Mouse (Mus musculus) CH12.LX (cell line): Measurements from ENCODE around the gene Ssh2. TPM values are rescaled to one million over a fixed set of nuclear protein-coding genes. Genes with fewer than 3 reads are reported as not detected.
A peak's percentile ranks its signal among the peaks of the same experiment; 100 is the strongest.

Experiments
- DNase-seq: peaks from one replicate; pipeline ENCODE4 v3.0.0-alpha.2; 2013; ENCODE audit errors: extremely low read depth
- H3K27ac ChIP-seq: 2 replicates; pipeline ENCODE4 v1.5.1; 2012; ENCODE audit warnings: low read depth, mild to moderate bottlenecking, control low read depth, moderate library complexity; ENCODE audit not compliant: insufficient read depth
- H3K27me3 ChIP-seq: replicated peaks from 2 replicates; pipeline ENCODE3; 2012; ENCODE audit warnings: inconsistent platforms
- H3K36me3 ChIP-seq, 2 experiments: replicated peaks in 1 of 2; 2 replicates each; pipeline versions ENCODE3 to v1.6.1; 2012; ENCODE audit warnings: inconsistent platforms in 1 of 2, low read length in 1 of 2, mild to moderate bottlenecking in 1 of 2, mixed read lengths in 1 of 2, moderate library complexity in 1 of 2; ENCODE audit not compliant: control insufficient read depth in 1 of 2, insufficient read depth in 1 of 2
- H3K4me1 ChIP-seq, 2 experiments: 2 replicates each; pipeline ENCODE4 v1.6.1; 2012; ENCODE audit warnings: inconsistent platforms in 1 of 2, moderate library complexity in 1 of 2; ENCODE audit not compliant: insufficient read depth in 2 of 2, control insufficient read depth in 1 of 2
- H3K4me2 ChIP-seq: 2 replicates; pipeline ENCODE4 v1.6.1; 2012; ENCODE audit warnings: low read depth, mild to moderate bottlenecking, control low read depth; ENCODE audit not compliant: poor library complexity, insufficient read depth, severe bottlenecking
- H3K4me3 ChIP-seq, 3 experiments: fragments of 150-350 bp in 1 of 3; sonication (generic) in 1 of 3; replicated peaks in 1 of 3; 2 replicates each; pipeline versions ENCODE3 to v1.5.1; 2011 to 2012; ENCODE audit warnings: low read depth in 2 of 3, low read length in 2 of 3, mild to moderate bottlenecking in 2 of 3, moderate library complexity in 2 of 3, control low read depth in 1 of 3, improper control_type of control experiment in 1 of 3, inconsistent platforms in 1 of 3, mixed read lengths in 1 of 3; ENCODE audit not compliant: poor library complexity in 1 of 3
- H3K79me2 ChIP-seq: replicated peaks from 2 replicates; pipeline ENCODE4 v1.6.1; 2012; ENCODE audit warnings: mild to moderate bottlenecking, moderate library complexity; ENCODE audit not compliant: control insufficient read depth, poor library complexity, insufficient read depth, severe bottlenecking; ENCODE audit errors: extremely low read depth
- H3K9ac ChIP-seq: 2 replicates; pipeline ENCODE4 v1.6.1; 2012; ENCODE audit warnings: low read depth, mild to moderate bottlenecking, control low read depth, moderate library complexity; ENCODE audit not compliant: insufficient read depth
- H3K9me3 ChIP-seq: replicated peaks from 2 replicates; pipeline ENCODE3; 2012; ENCODE audit warnings: low read length, inconsistent platforms, mixed read lengths
- CHD1 ChIP-seq: IDR thresholded peaks from 2 replicates; pipeline ENCODE4 v1.6.1; 2012; ENCODE audit warnings: low read depth, low read length, improper control_type of control experiment, inconsistent platforms
- CHD2 ChIP-seq: IDR thresholded peaks from 2 replicates; pipeline ENCODE4 v1.6.1; 2011; ENCODE audit warnings: low read length, improper control_type of control experiment
- CTCF ChIP-seq, 2 experiments: IDR thresholded peaks in 1 of 2; conservative IDR thresholded peaks in 1 of 2; 2 replicates each; pipeline ENCODE4 v1.5.1; 2011 to 2012; ENCODE audit warnings: low read depth in 2 of 2, low read length in 2 of 2, improper control_type of control experiment in 1 of 2, inconsistent platforms in 1 of 2, mild to moderate bottlenecking in 1 of 2, moderate library complexity in 1 of 2
- ELF1 ChIP-seq: IDR thresholded peaks from 2 replicates; pipeline ENCODE4 v1.6.1; 2014; ENCODE audit warnings: low read depth, mild to moderate bottlenecking, inconsistent platforms, low read length, improper control_type of control experiment
- EP300 ChIP-seq: IDR thresholded peaks from 2 replicates; pipeline ENCODE4 v1.6.1; 2011; ENCODE audit warnings: low read length, improper control_type of control experiment
- ETS1 ChIP-seq: conservative IDR thresholded peaks from 2 replicates; pipeline ENCODE4 v1.6.1; 2012; ENCODE audit warnings: low read depth, mild to moderate bottlenecking, inconsistent platforms, low read length, improper control_type of control experiment, moderate library complexity
- GABPA ChIP-seq: IDR thresholded peaks from 2 replicates; pipeline ENCODE4 v1.6.1; 2012; ENCODE audit warnings: low read depth, low read length, improper control_type of control experiment, inconsistent platforms; ENCODE audit not compliant: insufficient replicate concordance
- JUN ChIP-seq: IDR thresholded peaks from 2 replicates; pipeline ENCODE4 v1.6.1; 2011; ENCODE audit warnings: low read depth, mild to moderate bottlenecking, low read length, improper control_type of control experiment, moderate library complexity; ENCODE audit not compliant: insufficient read depth
- JUND ChIP-seq: conservative IDR thresholded peaks from 2 replicates; pipeline ENCODE4 v1.6.1; 2011; ENCODE audit warnings: low read depth, low read length, improper control_type of control experiment
- KAT2A ChIP-seq: IDR thresholded peaks from 2 replicates; pipeline ENCODE4 v1.6.1; 2012; ENCODE audit warnings: low read length, improper control_type of control experiment, inconsistent platforms; ENCODE audit not compliant: insufficient replicate concordance
- MAX ChIP-seq: IDR thresholded peaks from 2 replicates; pipeline ENCODE4 v1.6.1; 2011; ENCODE audit warnings: low read length, improper control_type of control experiment
- MEF2A ChIP-seq: IDR thresholded peaks from 2 replicates; pipeline ENCODE4 v1.6.1; 2014; ENCODE audit warnings: low read depth, mild to moderate bottlenecking, inconsistent platforms, low read length, improper control_type of control experiment, borderline replicate concordance
- MYC ChIP-seq: IDR thresholded peaks from 2 replicates; pipeline ENCODE4 v1.6.1; 2011; ENCODE audit warnings: low read depth, mild to moderate bottlenecking, improper control_type of control experiment, low read length
- NRF1 ChIP-seq: IDR thresholded peaks from 2 replicates; pipeline ENCODE4 v1.6.1; 2014; ENCODE audit warnings: low read depth, mild to moderate bottlenecking, inconsistent platforms, low read length, improper control_type of control experiment, moderate library complexity
- POLR2A ChIP-seq: IDR thresholded peaks from 2 replicates; pipeline ENCODE4 v1.6.1; 2011; ENCODE audit warnings: low read depth, mild to moderate bottlenecking, improper control_type of control experiment, low read length
- POLR2AphosphoS2 ChIP-seq: IDR thresholded peaks from 2 replicates; pipeline ENCODE4 v1.6.1; 2011; ENCODE audit warnings: low read depth, low read length, improper control_type of control experiment
- RAD21 ChIP-seq: IDR thresholded peaks from 2 replicates; pipeline ENCODE4 v1.6.1; 2011; ENCODE audit warnings: low read depth, mild to moderate bottlenecking, low read length, improper control_type of control experiment, moderate library complexity
- RCOR1 ChIP-seq: conservative IDR thresholded peaks from 2 replicates; pipeline ENCODE4 v1.6.1; 2012; ENCODE audit warnings: low read depth, mild to moderate bottlenecking, inconsistent platforms, low read length, improper control_type of control experiment
- TBP ChIP-seq: conservative IDR thresholded peaks from 2 replicates; pipeline ENCODE4 v1.6.1; 2011; ENCODE audit warnings: low read depth, low read length, improper control_type of control experiment
- TCF12 ChIP-seq: IDR thresholded peaks from 2 replicates; pipeline ENCODE4 v1.6.1; 2014; ENCODE audit warnings: low read depth, mild to moderate bottlenecking, inconsistent platforms, low read length, improper control_type of control experiment
- UBTF ChIP-seq: IDR thresholded peaks from 2 replicates; pipeline ENCODE4 v1.6.1; 2012; ENCODE audit warnings: low read depth, mild to moderate bottlenecking, inconsistent platforms, low read length, improper control_type of control experiment, moderate library complexity
- USF1 ChIP-seq: IDR thresholded peaks from 2 replicates; pipeline ENCODE4 v1.6.1; 2014; ENCODE audit warnings: low read depth, mild to moderate bottlenecking, inconsistent platforms, low read length, improper control_type of control experiment
- ZC3H11A ChIP-seq: IDR thresholded peaks from 2 replicates; pipeline ENCODE4 v1.6.1; 2012; ENCODE audit warnings: low read depth, mild to moderate bottlenecking, inconsistent platforms, low read length, improper control_type of control experiment
- ZKSCAN1 ChIP-seq: IDR thresholded peaks from 2 replicates; pipeline ENCODE4 v1.6.1; 2012; ENCODE audit warnings: low read depth, inconsistent platforms, low read length, improper control_type of control experiment, borderline replicate concordance
- ZMIZ1 ChIP-seq: IDR thresholded peaks from 2 replicates; pipeline ENCODE4 v1.6.1; 2012; ENCODE audit warnings: low read depth, mild to moderate bottlenecking, inconsistent platforms, low read length, improper control_type of control experiment
- ZNF384 ChIP-seq: IDR thresholded peaks from 2 replicates; pipeline ENCODE4 v1.6.1; 2012; ENCODE audit warnings: low read depth, low read length, improper control_type of control experiment, inconsistent platforms
- dilution Hi-C: fragments of 300-500 bp; cut with MboI; formaldehyde crosslinking; loops from 2 replicates; pipeline ENCODE4 v1.14.3; 2020; ENCODE audit warnings: low sequenced_read_pairs; ENCODE audit not compliant: extremely low pct_unique_long_range_greater_than_20kb, extremely low pct_ligation_motif_present
- in situ Hi-C: fragments of 300-500 bp; cut with MboI; formaldehyde crosslinking; loops from 3 replicates; pipeline ENCODE4 v1.14.3; 2019; ENCODE audit warnings: low sequenced_read_pairs, low pct_ligation_motif_present, low pct_unique_long_range_greater_than_20kb, mixed read lengths
- polyA plus RNA-seq: library from polyadenylated mRNA; unstranded; fragments of >175 nt; gene quantifications from 2 replicates; pipeline ENCODE4 v1.2.1, GENCODE M21; 2012; ENCODE audit warnings: low read depth; ENCODE audit not compliant: insufficient read length
- total RNA-seq, 2 experiments: library from RNA; depleted of rRNA; stranded (reverse); fragments of 300-350 nt in 1 of 2; fragments of >200 nt in 1 of 2; gene quantifications; 2 replicates each; pipeline ENCODE4 v1.2.3; 2012 to 2014

Ssh2 gene
- total and polyA plus RNA-seq, 3 experiments: 5.9 to 14.6 (median 6.3) TPM

GRCm38 (mm10) chr11:77411284-77411683 lies 195.2 kb downstream of the Ssh2 start:
- dilution Hi-C loops: no loop called here
- no peak overlapping the region for H3K27ac ChIP-seq

GRCm38 (mm10) chr11:77414141-77414839 lies 198.2 kb downstream of the Ssh2 start:
- Histone ChIP-seq H3K9me3 (no peaks in the 10 kb centered on the region), H3K4me2 (no peak overlapping the region), H3K9ac (no peak overlapping the region), H3K4me3 (no peak overlapping the region), H3K27ac (no peak overlapping the region), H3K36me3 (peaks cover 0 to 24% of the 10 kb centered on the region in 2 experiments), H3K27me3 (no peaks in the 10 kb centered on the region), H3K79me2 (no peaks in the 10 kb centered on the region), H3K4me1 (peaks cover 0 to 23% of the 10 kb centered on the region in 2 experiments; a peak in 1 of 4 replicates)
- no peak for DNase-seq
- in situ Hi-C loops (no loop called here), dilution Hi-C loops (no loop called here)
- no peak for TF ChIP-seq RAD21
- TF ChIP-seq MEF2A: no peak
- no peak for TF ChIP-seq EP300
- no peak for TF ChIP-seq RCOR1
- no peak for TF ChIP-seq ZNF384
- no peak for TF ChIP-seq CHD2
- TF ChIP-seq ZMIZ1: no peak
- no peak for TF ChIP-seq POLR2A
- TF ChIP-seq USF1: no peak
- TF ChIP-seq NRF1: no peak
- no peak for TF ChIP-seq TBP
- TF ChIP-seq KAT2A: no peak
- TF ChIP-seq UBTF: no peak
- TF ChIP-seq POLR2AphosphoS2: no peak
- TF ChIP-seq JUN: no peak
- no peak for TF ChIP-seq ZKSCAN1
- no peak for TF ChIP-seq CHD1
- no peak for TF ChIP-seq TCF12
- no peak for TF ChIP-seq JUND
- TF ChIP-seq ZC3H11A: no peak

More at GRCm38 (mm10) chr11:77411284-77411683, 195.2 kb downstream of the Ssh2 start:
- Histone ChIP-seq H3K4me2 (no peak overlapping the region), H3K4me3 (no peak overlapping the region), H3K9me3 (no peaks in the 10 kb centered on the region), H3K27me3 (no peaks in the 10 kb centered on the region), H3K9ac (no peak overlapping the region), H3K79me2 (no peaks in the 10 kb centered on the region), H3K4me1 (peaks cover 0 to 20% of the 10 kb centered on the region in 2 experiments; a peak in 1 of 4 replicates), H3K36me3 (peaks cover 3 to 30% of the 10 kb centered on the region in 2 experiments)
- no peak for TF ChIP-seq CHD1
- no peak for TF ChIP-seq ETS1
- TF ChIP-seq CTCF (conservative IDR thresholded peaks at IDR 0.05 in 1 of 2, IDR thresholded peaks at IDR 0.05 in 1 of 2; ENCODE audit: low read depth in 2 of 2, low read length in 2 of 2): no peak
- TF ChIP-seq GABPA: no peak
- no peak for TF ChIP-seq POLR2A
- no peak for TF ChIP-seq MAX
- TF ChIP-seq ELF1: no peak
- no peak for TF ChIP-seq MYC
- peak; percentile 16 for DNase-seq
- in situ Hi-C loops: no loop called here
